ENCODE assay signal across 8 mouse cellular contexts in the genomic region with DNA sequence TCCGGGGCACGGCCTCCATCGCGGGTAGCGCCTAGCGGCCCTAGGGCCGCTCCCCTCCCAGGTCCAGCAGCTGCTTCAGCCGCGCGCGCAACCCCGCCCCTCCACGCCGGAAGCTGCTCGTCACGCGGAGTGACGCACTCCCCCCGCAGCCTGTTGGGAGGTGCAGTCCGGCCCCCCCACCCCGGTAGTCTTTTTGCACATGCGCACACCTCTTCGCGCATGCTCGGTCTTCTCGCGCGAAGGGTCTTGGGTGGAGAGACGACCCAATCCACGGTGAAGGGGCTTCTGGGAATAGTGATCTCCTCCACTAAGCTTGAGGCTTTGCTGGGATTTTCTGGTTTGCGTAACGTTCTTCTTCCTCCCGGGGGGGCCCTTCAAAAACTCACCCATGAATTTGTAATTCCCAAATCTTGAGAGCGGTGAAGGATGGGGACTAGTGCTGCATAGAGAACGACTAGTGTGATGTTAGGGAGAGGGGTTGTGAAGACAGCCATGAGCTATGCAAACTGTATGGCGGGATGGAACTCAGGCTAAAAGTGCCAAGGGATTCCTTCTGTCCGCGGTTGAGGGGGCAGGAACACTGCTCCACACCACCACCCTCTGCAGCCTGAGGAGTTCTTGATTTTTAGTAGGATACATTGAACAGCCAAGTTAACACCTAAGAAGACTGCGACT. TPM values are rescaled to one million over a fixed set of nuclear protein-coding genes. Genes with fewer than 3 reads are reported as not detected.
DNase-seq lines count a peak whose midpoint lies in the region; ATAC-seq and TF ChIP-seq lines count a peak whose summit lies in the region.

Gene Ptpn23, minus strand, starts transcription at position 115 of the 675 bp plus-strand sequence.

- peak within 1 kb of the TSS; percentile 49 for H3K27ac ChIP-seq in cortical plate, adult 2 months (ENCODE audit: insufficient read depth, low read length)

- H3K36me3 ChIP-seq in megakaryocyte, embryonic 14.5 days (replicated peaks; ENCODE audit: low read length): peaks cover 18% of the 10 kb centered on the region

- no peaks in the 10 kb centered on the region for H3K4me1 ChIP-seq in cortical plate, adult 2 months (ENCODE audit: control insufficient read depth, insufficient read depth, low read length)
- peaks cover 57% of the 10 kb centered on the region for H3K4me1 ChIP-seq in megakaryocyte, embryonic 14.5 days

- peak; percentile 88 to 92 for DNase-seq in gastrocnemius, adult 8-10 months (ENCODE audit: low spot score in 2 of 2)
- DNase-seq in hindlimb bud, embryonic 11.5 days (ENCODE audit: extremely low spot score, low read depth, low spot score): peak; percentile 88
- DNase-seq in left cerebral cortex, adult 8-10 months (ENCODE audit: low spot score in 2 of 2): peak; percentile 82 to 93
- DNase-seq in right cerebral cortex, postnatal 10 days (ENCODE audit: low spot score in 2 of 2): peak; percentile 97
- DNase-seq in urinary bladder, postnatal 25 days (ENCODE audit: low spot score): peak; percentile 90

- peak; percentile 81 for TF ChIP-seq POLR2A in cortical plate, adult 2 months (IDR thresholded peaks at IDR 0.05; ENCODE audit: extremely low read depth, insufficient read depth, low read length)

- no peaks in the 10 kb centered on the region for H3K9me3 ChIP-seq in megakaryocyte, embryonic 14.5 days

- TF ChIP-seq CTCF in cortical plate, adult 2 months (IDR thresholded peaks at IDR 0.05; ENCODE audit: extremely low read depth, insufficient read depth, low read length): no peak

- peak; percentile 75 for ATAC-seq in activated CD4-positive, CD25-positive, alpha-beta regulatory T cell, adult 4 months

- no peaks in the 10 kb centered on the region for H3K27me3 ChIP-seq in megakaryocyte, embryonic 14.5 days (replicated peaks)

- H3K4me3 ChIP-seq in cortical plate, adult 2 months (ENCODE audit: insufficient read depth, low read length): peak within 1 kb of the TSS; percentile 66
- H3K4me3 ChIP-seq in megakaryocyte, embryonic 14.5 days (replicated peaks): peak within 1 kb of the TSS; percentile 100

RNA-seq across cellular contexts. Expression of gene Ptpn23, which starts in this region (rescaled TPM):
- polyA plus RNA-seq in activated CD4-positive, CD25-positive, alpha-beta regulatory T cell, adult 4 months (2017; shearing (Covaris generic)): 1 to 10 TPM; 5.4 TPM
- 37.7 and 39.5 TPM in 2 replicates for polyA plus RNA-seq in cortical plate, adult 2 months (2012; rRNA removed)
- 1 to 10 TPM; 7.6 to 9.9 (median 8.4) TPM for total RNA-seq in gastrocnemius, adult 8-10 months (2022)
- total RNA-seq in left cerebral cortex, adult 8-10 months (2022): 10 to 100 TPM; 48.3 to 55.0 (median 50.0) TPM
- polyA plus RNA-seq in megakaryocyte, embryonic 14.5 days (2012; ENCODE audit: insufficient read depth, low replicate concordance): 62.2 and 88.1 TPM in 2 replicates

Comparison
In these comparisons a context has a peak if more than half of its experiments do, and no peak if none do; other contexts are left out.
1. Peak in every context shown above with its lines: DNase-seq, ATAC-seq, H3K4me3 ChIP-seq and H3K27ac ChIP-seq.
2. RNA of gene Ptpn23 (total RNA-seq): 48.3 to 55.0 TPM in left cerebral cortex, adult 8-10 months; 7.6 to 9.9 TPM in gastrocnemius, adult 8-10 months; every median in the first group is over 4 times any median in the second.